Mouse (Mus musculus) brain, adult 2 months (tissue): Measurements from ENCODE around the gene Itgb5.
A peak's percentile ranks its signal among the peaks of the same experiment; 100 is the strongest.

Experiments
- DNase-seq: peaks from one replicate; pipeline ENCODE4 v3.0.0; 2011; ENCODE audit warnings: low read depth, low spot score

The Itgb5 gene

DNA sequence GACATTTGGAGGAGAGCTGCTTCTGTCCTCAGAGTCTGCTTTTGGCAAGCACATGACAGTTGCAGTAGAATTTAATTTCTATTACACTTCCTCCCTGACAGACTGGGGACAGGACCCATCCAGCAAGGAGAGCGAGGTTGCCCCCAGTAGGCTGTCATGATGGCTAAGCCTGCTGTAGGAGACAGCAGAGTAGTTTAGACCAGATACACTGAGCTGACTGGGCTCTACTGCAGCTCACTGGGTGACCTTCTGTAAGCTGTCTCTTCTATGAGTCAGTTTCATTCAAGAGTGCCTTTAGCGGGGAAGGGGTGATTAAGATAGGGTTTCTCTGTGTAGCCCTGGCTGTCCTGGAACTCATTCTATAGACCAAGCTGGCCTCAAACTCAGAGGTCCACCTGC, 109.7 kb downstream of the Itgb5 start:
- DNase-seq = no peak

DNA sequence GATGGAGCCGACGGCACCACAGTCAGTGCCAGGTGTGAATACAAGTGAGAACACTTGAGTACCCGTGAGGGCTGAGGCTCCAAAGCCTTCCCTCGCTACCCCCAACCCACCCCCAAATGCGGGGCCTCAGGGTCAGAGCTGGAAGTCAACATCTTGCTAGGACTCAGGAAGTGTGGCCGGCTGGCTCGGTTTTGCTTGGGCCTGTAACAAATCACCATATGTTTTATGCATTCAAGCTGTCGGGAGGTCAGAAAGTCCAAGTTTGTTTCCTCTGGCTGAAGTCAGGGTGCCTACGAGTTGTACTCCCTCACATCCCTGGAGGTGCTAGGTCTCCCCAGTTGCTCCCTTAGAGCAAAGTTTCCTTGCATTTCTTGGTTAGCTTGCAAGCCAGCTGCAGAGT, 110.2 kb downstream of the Itgb5 start:
- no peak for DNase-seq

DNA sequence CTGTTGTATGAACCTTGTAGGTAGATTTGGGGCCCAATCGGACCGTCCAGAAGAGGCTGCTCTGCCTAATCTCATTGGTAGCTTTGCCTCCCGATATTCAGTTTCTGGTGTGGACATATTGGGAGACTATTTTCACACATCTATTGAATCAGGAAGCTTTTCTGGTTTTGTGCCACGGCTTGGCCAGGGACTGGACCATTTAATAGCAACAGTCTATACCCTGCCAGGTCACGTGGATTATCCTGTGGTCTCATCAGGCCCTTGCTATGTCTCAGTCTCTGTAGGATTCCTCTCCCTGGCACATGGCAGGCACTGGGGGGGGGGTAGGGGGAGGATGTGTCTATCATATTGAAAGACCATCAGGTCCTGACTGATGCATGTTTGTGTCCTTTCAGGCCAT, 110.6 kb downstream of the Itgb5 start:
- DNase-seq = peak; percentile 82

DNA sequence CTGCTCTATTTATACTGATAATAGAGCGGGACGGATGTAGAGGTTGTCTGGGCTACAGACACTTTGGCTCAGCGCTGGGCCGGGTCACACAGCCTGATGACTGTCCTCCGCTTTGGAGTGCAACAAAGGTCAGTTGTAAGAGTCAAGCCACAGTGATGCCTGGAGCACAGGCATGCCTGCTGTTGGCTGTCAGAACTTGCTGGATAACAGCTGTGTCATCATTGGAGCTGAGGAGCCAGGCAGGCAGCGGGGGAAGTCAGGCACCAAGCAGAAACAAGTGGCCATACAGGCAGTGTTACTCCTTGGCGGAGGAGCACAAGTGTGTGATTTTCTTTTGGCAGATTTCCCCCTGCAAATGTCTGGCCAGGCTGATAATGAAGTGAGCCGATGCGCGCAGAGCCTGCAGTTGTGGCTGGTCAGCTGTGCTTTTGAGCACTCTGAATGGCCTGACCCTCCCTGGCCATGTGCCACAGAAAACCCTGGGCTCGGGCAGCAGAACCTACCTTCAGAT, 111.9 kb downstream of the Itgb5 start:
- peak; percentile 74 for DNase-seq

DNA sequence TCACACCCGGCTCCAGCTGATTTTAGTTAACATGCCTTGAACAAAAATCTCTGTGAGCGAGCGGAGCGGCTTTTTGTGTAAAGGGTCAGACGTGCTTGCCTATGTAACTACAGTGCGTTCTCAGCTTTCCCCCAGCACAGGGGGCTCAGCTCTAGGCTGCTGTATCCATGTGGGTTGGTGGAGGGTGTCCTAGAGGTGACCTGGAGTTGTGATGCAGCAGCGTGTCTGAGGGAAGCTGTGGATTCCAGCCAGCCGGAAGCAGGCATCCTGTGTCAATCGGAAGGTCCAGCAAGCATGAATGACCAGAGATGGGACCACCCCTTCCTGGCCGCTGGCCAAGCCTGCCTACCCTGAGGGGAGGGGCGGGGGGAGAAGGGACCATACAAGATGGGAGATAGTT, 112.9 kb downstream of the Itgb5 start:
- no peak for DNase-seq

DNA sequence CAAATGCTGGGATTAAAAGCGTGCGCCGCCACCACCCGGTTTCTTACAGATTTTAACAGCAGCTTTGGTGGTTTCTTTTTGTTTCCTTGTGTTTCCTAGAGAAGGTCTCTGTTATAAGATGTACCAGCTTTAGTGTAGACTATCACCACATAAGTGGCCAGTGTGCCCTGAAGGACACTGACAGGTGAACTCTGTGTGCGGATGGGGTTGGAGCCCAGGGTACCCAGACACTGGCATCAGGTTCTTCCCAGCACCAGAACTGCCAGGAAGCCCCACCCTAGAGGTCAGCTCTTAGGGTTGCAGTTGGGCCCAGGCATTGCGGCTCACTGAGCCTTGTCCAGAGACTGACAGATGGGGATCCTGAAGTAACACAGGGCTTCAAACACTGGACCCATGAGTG, 113.9 kb downstream of the Itgb5 start:
- no peak for DNase-seq

DNA sequence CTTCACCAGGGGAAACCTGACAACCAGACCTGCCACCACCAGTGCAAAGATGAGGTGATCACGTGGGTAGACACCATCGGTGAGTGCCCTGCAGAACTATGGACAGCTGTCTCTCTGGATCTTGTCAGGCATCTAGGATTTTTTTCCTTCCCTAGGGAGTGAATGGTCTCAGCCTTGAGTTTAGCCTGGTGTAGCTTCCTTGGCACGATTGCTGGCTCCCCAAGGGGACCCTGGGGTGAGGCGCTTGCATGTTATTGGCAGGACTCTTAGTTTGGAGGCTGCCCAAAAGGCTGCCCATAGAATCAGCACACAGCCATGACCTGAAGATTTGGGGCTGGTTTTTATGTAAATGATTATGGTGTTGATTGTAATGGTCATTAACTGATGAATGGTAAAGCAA, 114.7 kb downstream of the Itgb5 start:
- DNase-seq = no peak

DNA sequence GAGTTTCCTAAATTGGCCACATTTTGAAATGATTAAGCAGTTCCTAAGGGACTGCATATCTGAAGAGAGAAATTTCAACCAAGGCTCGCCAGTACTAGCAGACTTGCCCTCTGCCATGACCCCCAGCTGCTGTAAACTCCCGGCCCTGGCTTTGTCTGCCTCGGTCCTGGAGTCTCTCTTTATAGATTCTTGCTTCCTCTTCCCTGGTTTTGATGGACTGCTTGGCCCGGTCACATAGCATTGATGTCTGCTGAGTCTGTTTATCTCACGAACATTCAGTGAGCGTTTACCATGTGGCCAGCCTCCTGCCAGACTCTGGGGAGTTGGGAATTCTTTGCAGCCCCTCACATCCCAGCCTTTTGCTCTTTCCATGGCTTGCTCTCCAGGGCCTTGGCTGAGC, 115.3 kb downstream of the Itgb5 start:
- no peak for DNase-seq

DNA sequence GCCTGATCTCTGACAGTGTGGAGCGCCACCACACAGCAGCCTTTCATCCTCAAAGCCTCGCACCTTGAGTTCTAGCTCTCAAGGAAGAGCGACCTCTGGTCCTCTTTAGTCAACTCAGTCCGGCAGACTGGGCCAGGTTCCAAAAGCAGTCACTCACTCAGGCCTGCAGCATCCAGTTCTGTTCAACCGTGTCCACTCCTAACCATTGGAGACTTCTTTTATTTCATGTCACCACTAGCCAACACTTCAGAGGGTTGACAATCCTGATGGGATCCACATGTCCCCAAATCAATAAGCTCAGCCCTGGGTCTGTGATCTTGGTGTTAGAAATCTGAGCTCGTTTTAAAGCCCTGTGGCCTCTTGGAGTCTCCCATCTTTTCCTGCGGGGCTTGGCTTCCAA, 116.6 kb downstream of the Itgb5 start:
- DNase-seq = no peak

DNA sequence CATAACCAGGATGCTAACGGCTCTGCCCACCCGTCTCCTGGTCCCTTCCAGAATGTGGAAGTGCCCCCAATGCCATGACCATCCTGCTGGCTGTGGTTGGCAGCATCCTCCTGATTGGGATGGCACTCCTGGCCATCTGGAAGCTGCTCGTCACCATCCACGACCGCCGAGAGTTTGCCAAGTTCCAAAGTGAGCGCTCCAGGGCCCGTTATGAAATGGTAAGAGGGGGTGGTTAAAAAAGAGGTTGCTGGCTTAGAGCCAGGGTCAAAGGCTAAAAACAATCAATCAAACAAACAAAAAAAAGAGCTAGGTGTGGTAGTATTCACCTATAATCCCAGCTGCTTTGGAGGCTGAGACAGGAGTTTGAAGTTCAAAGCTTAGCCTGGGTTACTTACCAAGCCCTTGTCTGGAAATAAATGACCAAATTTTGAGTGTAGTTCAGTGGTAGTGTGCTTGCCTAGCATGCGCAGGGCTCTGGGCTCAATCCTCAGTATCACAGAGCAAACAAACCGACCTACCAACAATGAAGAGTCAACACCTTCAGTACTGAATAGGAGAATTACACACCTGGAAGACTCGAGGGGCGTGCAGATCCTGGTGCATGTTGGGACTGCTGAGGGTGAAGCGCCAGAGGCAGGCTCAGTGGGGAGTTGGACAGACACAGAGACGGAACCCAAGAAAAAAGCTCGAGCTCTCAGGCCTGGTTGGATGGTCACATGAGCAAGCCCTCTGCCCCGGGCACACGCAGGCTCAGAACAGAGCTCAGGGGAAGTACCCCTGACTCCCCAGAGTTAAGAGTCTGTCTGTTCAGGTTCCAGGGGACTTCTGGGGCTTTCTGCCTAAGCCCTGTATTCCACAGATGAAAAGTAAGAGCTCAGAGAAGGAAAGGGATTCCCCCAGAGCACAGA, 118.5 kb downstream of the Itgb5 start:
- peak; percentile 46 for DNase-seq

DNA sequence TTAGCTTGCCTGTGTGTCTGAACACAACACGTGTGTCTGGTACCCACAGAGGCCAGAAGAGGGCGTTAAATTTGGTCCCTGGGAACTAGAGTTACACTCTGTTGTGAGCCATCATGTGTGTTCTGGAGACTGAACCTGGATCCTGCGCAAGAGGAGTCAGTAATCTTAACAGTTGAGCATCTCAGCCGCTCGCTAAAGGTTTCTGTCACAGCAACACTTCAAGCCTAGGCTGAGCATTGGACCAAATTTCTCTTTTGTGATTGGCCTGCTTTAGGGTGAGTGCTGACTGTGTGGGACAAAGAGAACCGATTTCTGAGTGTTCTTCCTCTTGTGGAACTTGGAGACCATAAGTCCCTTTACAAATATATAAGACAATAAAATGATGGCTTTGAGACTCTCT, 120.9 kb downstream of the Itgb5 start:
- no peak for DNase-seq

DNA sequence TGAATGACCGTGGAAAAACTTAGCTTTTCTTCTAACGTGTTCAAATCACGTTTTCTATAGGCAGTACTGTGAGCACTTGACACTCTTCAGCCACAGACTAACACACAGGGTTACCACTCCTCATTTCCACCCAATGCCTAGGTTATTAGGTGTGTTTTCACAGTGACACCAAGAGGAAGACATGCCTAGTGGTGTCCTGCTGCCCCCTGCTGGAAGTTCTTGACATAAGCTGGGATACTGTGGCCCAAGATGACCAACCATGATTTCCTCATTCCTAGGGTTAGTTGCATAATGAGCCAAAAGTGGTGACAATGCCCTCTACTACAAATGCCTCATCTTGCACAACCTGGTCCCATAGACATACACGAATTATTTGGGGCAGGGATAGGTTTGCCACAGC, 121.4 kb downstream of the Itgb5 start:
- peak; percentile 88 for DNase-seq

DNA sequence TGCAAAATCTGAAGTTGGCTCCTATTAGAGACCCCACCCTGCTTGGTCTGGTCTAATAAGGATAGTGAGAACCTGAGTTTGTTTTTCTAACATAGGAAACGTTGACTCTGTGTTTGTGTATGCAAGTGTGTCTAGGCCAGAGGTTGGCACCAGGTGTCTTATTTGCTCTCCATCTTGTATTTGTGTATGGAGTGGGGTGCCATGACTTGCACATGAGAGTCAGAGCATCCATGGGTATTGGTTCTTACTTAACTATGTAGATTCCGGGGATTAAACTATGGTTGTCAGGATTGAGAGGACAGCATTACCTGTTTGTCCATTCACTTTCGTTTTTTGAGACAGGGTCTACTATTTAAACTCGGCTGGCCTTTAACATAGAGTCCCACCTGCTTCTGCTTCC, 123.5 kb downstream of the Itgb5 start:
- no peak for DNase-seq

DNA sequence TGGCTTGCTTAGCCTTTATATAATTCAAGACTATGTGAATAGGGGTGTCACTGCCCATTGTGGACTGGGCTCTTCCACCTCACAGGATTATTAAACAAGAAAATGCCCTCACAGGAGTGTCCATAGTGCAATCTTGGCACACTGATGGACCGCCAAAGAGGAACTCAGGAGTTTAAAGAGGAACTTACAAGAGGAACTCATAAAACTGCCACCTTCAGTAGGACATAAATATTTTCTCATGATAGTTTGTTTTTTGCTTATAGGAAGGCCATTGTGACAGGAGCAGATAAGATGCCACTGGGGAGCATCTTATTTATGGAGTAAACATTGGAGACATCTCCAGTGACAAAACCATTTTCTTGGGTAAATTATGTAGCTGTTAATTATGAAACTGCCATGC, 125.3 kb downstream of the Itgb5 start:
- DNase-seq = no peak

DNA sequence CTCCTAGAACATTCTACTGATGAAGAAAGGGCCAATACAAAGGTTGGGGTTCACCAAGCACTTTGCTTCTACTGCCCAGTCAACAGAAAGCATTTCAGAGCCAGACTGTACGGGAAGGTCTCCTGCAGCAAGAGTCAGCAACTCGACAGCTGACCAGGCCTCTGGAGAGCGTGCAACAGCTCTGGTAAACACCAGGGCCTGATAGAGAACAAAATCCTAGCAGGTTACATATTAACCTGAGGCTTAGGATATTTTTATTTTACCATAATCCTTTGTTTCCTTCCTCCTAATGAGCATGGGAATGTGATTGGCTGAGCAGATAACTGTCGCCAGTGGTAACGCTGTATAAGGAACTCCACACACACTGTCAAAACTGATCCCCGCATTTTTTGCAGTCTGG, 134.0 kb downstream of the Itgb5 start:
- DNase-seq = no peak

DNA sequence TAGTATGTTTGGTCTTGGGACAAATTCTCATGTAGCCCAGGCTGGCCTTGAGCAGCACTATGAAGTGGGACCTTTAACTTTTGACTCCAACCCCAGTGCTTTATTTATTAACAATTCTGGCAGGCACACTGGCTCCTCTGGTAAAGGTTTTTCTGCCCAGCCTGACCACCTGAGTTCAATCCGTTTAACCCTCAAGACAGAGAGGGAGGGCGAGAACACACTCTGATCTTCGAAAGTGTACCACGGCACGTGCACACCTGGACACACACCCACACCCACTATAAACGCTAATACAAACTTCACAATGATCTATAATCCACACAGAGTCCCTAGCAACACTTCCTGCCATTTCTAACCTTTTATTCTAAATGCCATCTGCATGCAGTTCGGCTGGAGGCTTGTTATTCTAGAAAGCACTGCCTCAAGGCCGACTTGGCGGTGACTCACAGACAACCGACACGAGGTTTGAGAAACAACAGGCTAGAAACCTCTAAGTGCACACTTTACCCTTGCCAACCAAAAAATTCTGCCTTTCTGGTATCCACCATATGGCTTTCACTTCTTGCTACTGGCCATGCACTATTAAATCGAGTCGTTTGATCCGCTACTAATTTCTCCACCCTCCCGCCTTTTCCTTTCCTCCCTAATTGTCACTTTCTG, 136.5 kb downstream of the Itgb5 start:
- DNase-seq = peak; percentile 51

DNA sequence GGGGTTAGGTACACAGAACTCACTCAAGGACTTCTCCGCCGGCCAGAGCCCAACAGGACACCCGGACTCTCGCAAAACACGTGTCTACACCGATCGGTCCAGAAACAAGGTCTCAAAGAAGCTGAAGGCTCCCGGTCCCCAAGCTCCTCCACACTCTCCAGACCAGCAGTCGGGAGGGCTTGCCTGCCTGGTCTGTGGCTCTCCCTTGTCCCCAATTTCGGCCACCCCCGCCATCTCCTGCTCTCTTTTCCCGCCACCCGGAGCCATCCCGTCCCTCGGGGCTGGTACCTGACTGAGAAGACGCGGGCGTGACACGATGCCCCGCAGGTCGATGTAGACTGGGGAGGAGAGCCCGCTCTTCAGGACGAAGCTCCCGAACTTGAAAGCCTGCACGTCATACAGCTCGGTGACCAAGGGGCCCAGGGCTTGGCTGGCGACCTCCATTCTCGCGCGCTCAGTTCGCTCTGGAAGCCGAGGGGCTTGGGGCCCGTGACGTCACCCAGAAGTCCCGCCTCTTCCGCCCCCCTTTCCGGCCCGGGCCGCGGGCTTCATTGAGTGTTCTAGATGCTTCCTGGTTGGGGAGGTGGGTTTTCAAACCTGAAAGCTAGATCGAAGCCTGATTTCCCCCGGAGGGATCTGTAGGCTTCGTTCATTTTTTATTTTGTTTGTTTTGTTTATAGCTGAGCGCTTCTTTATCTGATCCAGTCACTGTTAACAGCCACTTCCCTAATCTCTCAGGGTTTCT, 137.2 kb downstream of the Itgb5 start, which contains the start of gene Umps:
Umps (minus strand) TSS at position 501 of the 745 bp plus-strand sequence.
- peak; percentile 79 for DNase-seq

DNA sequence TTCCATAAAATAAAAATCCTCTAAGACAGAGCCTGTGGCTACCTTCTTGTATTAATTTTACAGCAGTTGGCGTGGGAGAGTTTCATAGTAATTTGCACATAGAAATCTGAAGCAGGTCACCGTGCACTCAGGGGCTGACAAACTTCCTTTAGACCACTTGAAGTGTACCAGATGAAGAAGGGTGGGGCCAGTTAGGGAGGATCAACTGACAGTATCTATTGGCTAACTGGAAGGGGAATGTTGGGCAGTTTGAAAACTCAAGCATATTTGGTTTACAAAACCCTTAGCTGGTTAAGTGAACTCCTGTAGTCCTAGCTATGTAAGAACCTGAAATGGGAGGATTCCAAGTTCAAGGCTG, 137.8 kb downstream of the Itgb5 start:
- DNase-seq = no peak

DNA sequence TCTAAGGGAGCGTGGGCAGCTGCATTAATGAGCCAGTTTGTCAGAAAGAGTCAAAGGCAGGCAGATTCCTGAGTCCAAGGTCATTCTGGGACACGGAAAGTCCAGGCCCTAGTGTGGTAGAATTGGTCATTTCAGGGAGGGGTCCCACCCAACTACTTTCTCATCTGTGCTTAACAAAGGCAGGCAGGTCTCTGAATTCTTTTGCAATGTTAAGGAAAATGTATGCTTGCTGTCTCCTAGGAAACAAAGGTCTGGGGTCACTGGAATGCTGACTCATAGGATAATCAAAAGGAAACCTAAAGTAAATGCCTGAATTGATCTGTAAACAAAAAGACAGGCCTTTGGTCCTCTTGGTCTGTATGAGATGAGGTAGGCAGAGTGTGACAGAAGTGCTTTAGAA, 150.4 kb downstream of the Itgb5 start:
- no peak for DNase-seq

DNA sequence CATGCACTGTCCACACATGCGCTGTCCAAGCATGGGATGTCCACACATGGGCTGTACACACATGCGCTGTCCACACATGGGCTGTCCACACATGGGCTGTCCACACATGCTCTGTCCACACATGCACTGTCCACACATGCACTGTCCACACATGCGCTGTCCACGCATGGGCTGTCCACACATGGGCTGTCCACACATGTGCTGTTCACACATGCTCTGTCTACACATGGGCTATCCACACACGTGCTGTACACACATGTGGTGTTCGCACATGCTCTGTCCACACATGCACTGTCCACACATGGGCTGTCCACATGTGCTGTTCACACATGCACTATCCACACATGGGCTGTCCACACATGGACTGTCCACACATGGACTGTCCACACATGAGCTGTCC, 154.2 kb downstream of the Itgb5 start:
- DNase-seq = no peak

DNA sequence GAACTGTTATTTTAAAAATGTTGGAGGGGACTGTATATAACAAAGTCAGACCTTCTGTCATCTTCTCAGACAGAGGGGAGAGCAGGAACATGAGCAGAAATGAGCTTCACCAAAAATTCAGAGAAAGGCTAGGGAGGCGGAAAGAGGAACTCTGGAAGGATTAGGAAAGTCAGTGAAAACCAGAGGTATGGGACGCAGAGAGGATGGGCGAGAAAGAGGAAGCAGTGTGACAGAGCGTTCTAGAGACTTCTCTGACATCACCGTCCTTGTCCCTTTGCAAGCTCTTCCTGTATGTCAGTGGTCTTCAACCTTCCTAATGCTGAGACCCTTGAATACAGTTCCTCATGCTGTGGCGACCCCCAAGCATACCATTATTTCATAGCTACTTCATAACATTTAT, 155.9 kb downstream of the Itgb5 start:
- DNase-seq = no peak

DNA sequence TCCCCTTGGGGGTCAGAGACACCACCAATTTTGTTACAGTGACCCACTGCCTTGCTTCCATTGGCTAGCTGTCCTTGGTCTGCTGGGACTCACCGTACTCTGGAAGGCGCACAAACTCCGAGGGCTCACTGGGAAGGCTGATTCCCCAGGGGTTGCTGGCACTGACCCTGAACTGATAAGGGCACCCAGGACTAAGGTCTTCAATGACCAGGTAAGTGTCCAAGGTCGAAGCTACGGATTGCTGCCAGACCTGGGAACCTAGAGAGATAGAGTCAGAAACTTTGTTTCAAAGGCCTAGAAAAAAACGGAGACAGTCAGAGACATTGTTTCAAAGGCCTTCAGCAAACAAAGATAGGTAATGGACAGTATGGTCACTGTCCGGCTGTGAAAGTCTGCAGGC, 157.5 kb downstream of the Itgb5 start:
- no peak for DNase-seq
